Mouse (Mus musculus): Measurements from ENCODE around the gene Gcm1. TPM values are rescaled to one million over a fixed set of nuclear protein-coding genes. Genes with fewer than 3 reads are reported as not detected.
A peak's percentile ranks its signal among the peaks of the same experiment; 100 is the strongest.
"Not testable (repeated sequence)": the region's sequence is repeated elsewhere in the genome, so short reads cannot be mapped to it uniquely, and the experiment has no call there.

Gcm1 gene
- polyA plus RNA-seq, 1 experiment, result not detected

- no peak for DNase-seq (ENCODE audit: low read depth)
- TF ChIP-seq CTCF (IDR thresholded peaks at IDR 0.05; ENCODE audit: borderline replicate concordance, extremely low read depth, insufficient read depth, insufficient read length), result no peak
- TF ChIP-seq POLR2A (IDR thresholded peaks at IDR 0.05; ENCODE audit: borderline replicate concordance, extremely low read depth, insufficient read depth, insufficient read length, poor library complexity, severe bottlenecking), result no peak
These were observed 1.2 kb upstream of the Gcm1 start for GRCm38 (mm10) chr9:78050452-78050970.

GRCm38 (mm10) chr9:78053821-78054220, 2.1 kb downstream of the Gcm1 start:
- TF ChIP-seq CTCF (IDR thresholded peaks at IDR 0.05; ENCODE audit: borderline replicate concordance, extremely low read depth, insufficient read depth, insufficient read length) (no peak), POLR2A (IDR thresholded peaks at IDR 0.05; ENCODE audit: borderline replicate concordance, extremely low read depth, insufficient read depth, insufficient read length, poor library complexity, severe bottlenecking) (no peak)
- DNase-seq (ENCODE audit: low read depth), result no peak

GRCm38 (mm10) chr9:78054298-78054697, 2.6 kb downstream of the Gcm1 start:
- no peak for TF ChIP-seq CTCF (IDR thresholded peaks at IDR 0.05; ENCODE audit: borderline replicate concordance, extremely low read depth, insufficient read depth, insufficient read length)
- no peak for TF ChIP-seq POLR2A (IDR thresholded peaks at IDR 0.05; ENCODE audit: borderline replicate concordance, extremely low read depth, insufficient read depth, insufficient read length, poor library complexity, severe bottlenecking)
- DNase-seq (ENCODE audit: low read depth), result no peak

- DNase-seq (ENCODE audit: low read depth), result no peak
- TF ChIP-seq POLR2A (IDR thresholded peaks at IDR 0.05; ENCODE audit: borderline replicate concordance, extremely low read depth, insufficient read depth, insufficient read length, poor library complexity, severe bottlenecking) (no peak), CTCF (IDR thresholded peaks at IDR 0.05; ENCODE audit: borderline replicate concordance, extremely low read depth, insufficient read depth, insufficient read length) (no peak)
These were observed 7.9 kb downstream of the Gcm1 start for GRCm38 (mm10) chr9:78059525-78060120.

GRCm38 (mm10) chr9:78062392-78062791, 10.7 kb downstream of the Gcm1 start:
- TF ChIP-seq POLR2A (IDR thresholded peaks at IDR 0.05; ENCODE audit: borderline replicate concordance, extremely low read depth, insufficient read depth, insufficient read length, poor library complexity, severe bottlenecking) (no peak), CTCF (IDR thresholded peaks at IDR 0.05; ENCODE audit: borderline replicate concordance, extremely low read depth, insufficient read depth, insufficient read length) (no peak)
- DNase-seq (ENCODE audit: low read depth), result no peak

- DNase-seq (ENCODE audit: low read depth), result no peak
- TF ChIP-seq POLR2A (IDR thresholded peaks at IDR 0.05; ENCODE audit: borderline replicate concordance, extremely low read depth, insufficient read depth, insufficient read length, poor library complexity, severe bottlenecking), result no peak
- no peak for TF ChIP-seq CTCF (IDR thresholded peaks at IDR 0.05; ENCODE audit: borderline replicate concordance, extremely low read depth, insufficient read depth, insufficient read length)
These were observed 12.4 kb downstream of the Gcm1 start for GRCm38 (mm10) chr9:78064121-78064520.

GRCm38 (mm10) chr9:78070496-78070895, 18.8 kb downstream of the Gcm1 start:
- no peak for DNase-seq (ENCODE audit: low read depth)
- no peak for TF ChIP-seq CTCF (IDR thresholded peaks at IDR 0.05; ENCODE audit: borderline replicate concordance, extremely low read depth, insufficient read depth, insufficient read length)
- no peak for TF ChIP-seq POLR2A (IDR thresholded peaks at IDR 0.05; ENCODE audit: borderline replicate concordance, extremely low read depth, insufficient read depth, insufficient read length, poor library complexity, severe bottlenecking)

- no peak for DNase-seq (ENCODE audit: low read depth)
- TF ChIP-seq POLR2A (IDR thresholded peaks at IDR 0.05; ENCODE audit: borderline replicate concordance, extremely low read depth, insufficient read depth, insufficient read length, poor library complexity, severe bottlenecking), result no peak
- no peak for TF ChIP-seq CTCF (IDR thresholded peaks at IDR 0.05; ENCODE audit: borderline replicate concordance, extremely low read depth, insufficient read depth, insufficient read length)
These were observed 19.9 kb downstream of the Gcm1 start for GRCm38 (mm10) chr9:78071626-78072025.

GRCm38 (mm10) chr9:78073291-78073690, 21.6 kb downstream of the Gcm1 start:
- not testable (repeated sequence) for DNase-seq (ENCODE audit: low read depth)

- TF ChIP-seq POLR2A (IDR thresholded peaks at IDR 0.05; ENCODE audit: borderline replicate concordance, extremely low read depth, insufficient read depth, insufficient read length, poor library complexity, severe bottlenecking), result no peak
- no peak for TF ChIP-seq CTCF (IDR thresholded peaks at IDR 0.05; ENCODE audit: borderline replicate concordance, extremely low read depth, insufficient read depth, insufficient read length)
These were observed 22.1 kb downstream of the Gcm1 start for GRCm38 (mm10) chr9:78073713-78074340.

GRCm38 (mm10) chr9:78075256-78075655, 23.5 kb downstream of the Gcm1 start:
- TF ChIP-seq POLR2A (IDR thresholded peaks at IDR 0.05; ENCODE audit: borderline replicate concordance, extremely low read depth, insufficient read depth, insufficient read length, poor library complexity, severe bottlenecking) (no peak), CTCF (IDR thresholded peaks at IDR 0.05; ENCODE audit: borderline replicate concordance, extremely low read depth, insufficient read depth, insufficient read length) (no peak)
- no peak for DNase-seq (ENCODE audit: low read depth)

More at GRCm38 (mm10) chr9:78073713-78074340, 22.1 kb downstream of the Gcm1 start:
- DNase-seq (ENCODE audit: low read depth), result peak; percentile 5

GRCm38 (mm10) chr9:78078240-78078639, 26.5 kb downstream of the Gcm1 start:
- peak; percentile 44 for DNase-seq (ENCODE audit: low read depth)
- TF ChIP-seq POLR2A (IDR thresholded peaks at IDR 0.05; ENCODE audit: borderline replicate concordance, extremely low read depth, insufficient read depth, insufficient read length, poor library complexity, severe bottlenecking) (no peak), CTCF (IDR thresholded peaks at IDR 0.05; ENCODE audit: borderline replicate concordance, extremely low read depth, insufficient read depth, insufficient read length) (peak; percentile 25; the same call in 1 of the 2 replicates)
